Mouse (Mus musculus) stomach, embryonic 16.5 days (tissue): ENCODE measurements around the gene Eddm3b. TPM values are rescaled to one million over a fixed set of nuclear protein-coding genes. Genes with fewer than 3 reads are reported as not detected.

Source experiments
- ATAC-seq: fragments of 200-750 bp; cut with Nextera tagmentation; 2 replicates; pipeline ENCODE4 v1.8.0; 2017; ENCODE audit warnings: moderate number of reproducible peaks, moderate TSS enrichment; ENCODE audit not compliant: insufficient read depth, low FRiP score
- H3K27ac ChIP-seq: fragments of 300-500 bp; sonication (generic); 2 replicates; pipeline ENCODE4 v1.5.1; 2014; ENCODE audit warnings: low read length
- H3K27me3 ChIP-seq: fragments of 300-500 bp; sonication (generic); 2 replicates; pipeline ENCODE4 v1.6.1; 2014; ENCODE audit warnings: low read length, control low read depth, mixed read lengths; ENCODE audit not compliant: control insufficient read depth, insufficient read depth
- H3K36me3 ChIP-seq: fragments of 300-500 bp; sonication (generic); 2 replicates; pipeline ENCODE4 v1.6.1; 2014; ENCODE audit warnings: low read length; ENCODE audit not compliant: control insufficient read depth, insufficient read depth
- H3K4me1 ChIP-seq: fragments of 300-500 bp; sonication (generic); 2 replicates; pipeline ENCODE4 v1.6.1; 2014; ENCODE audit warnings: low read length, control low read depth, mixed read lengths; ENCODE audit not compliant: control insufficient read depth, insufficient read depth
- H3K4me2 ChIP-seq: fragments of 300-500 bp; sonication (generic); 2 replicates; pipeline ENCODE4 v1.6.1; 2014; ENCODE audit warnings: low read depth, low read length, mixed read lengths
- H3K4me3 ChIP-seq: fragments of 300-500 bp; sonication (generic); replicated peaks from 2 replicates; pipeline ENCODE4 v1.5.1; 2014; ENCODE audit warnings: mild to moderate bottlenecking, low read length
- H3K9ac ChIP-seq: fragments of 300-500 bp; sonication (generic); 2 replicates; pipeline ENCODE4 v1.6.1; 2014; ENCODE audit warnings: low read length
- H3K9me3 ChIP-seq: fragments of 300-500 bp; sonication (generic); replicated peaks from 2 replicates; pipeline ENCODE4 v1.6.1; 2016; ENCODE audit warnings: low read length, control low read depth; ENCODE audit not compliant: control insufficient read depth
- WGBS: fragments of 180-500 bp; shearing (Covaris S2); extraction: QIAGEN DNeasy Blood & Tissue Kit; methylation state at CpG from one replicate; pipeline ENCODE4 v1.1.7; 2014; 5-methylcytosine and 5-hydroxymethylcytosine counted together
- polyA plus RNA-seq: library from polyadenylated mRNA; unstranded; fragments of >200 nt; fragmentation: Nextera tagmentation; extraction: Ambion mirVana; gene quantifications from 2 replicates; pipeline ENCODE4 v1.2.1, GENCODE M21; 2015

Eddm3b gene
- polyA plus RNA-seq, 1 experiment from 2014 or later = not detected

GRCm38 (mm10) chr14:51131086-51131815 is 17.0 kb downstream of the Eddm3b start:
- H3K27me3 ChIP-seq = no peaks in the 10 kb centered on the region
- H3K27ac ChIP-seq = no peak overlapping the region
- no peak overlapping the region for H3K4me2 ChIP-seq
- no peaks in the 10 kb centered on the region for H3K9me3 ChIP-seq
- H3K4me1 ChIP-seq = no peaks in the 10 kb centered on the region; the same call in 1 of the 2 replicates
- H3K36me3 ChIP-seq = no peaks in the 10 kb centered on the region
- ATAC-seq = no peak
- H3K9ac ChIP-seq = no peak overlapping the region
- no peak overlapping the region for H3K4me3 ChIP-seq
- WGBS = 76% methylated on average over 7 of the region's 7 CpGs

- Histone ChIP-seq H3K9me3 (no peaks in the 10 kb centered on the region), H3K27ac (no peak overlapping the region), H3K9ac (no peak overlapping the region), H3K4me2 (no peak overlapping the region), H3K27me3 (no peaks in the 10 kb centered on the region), H3K4me1 (no peaks in the 10 kb centered on the region; the same call in 1 of the 2 replicates), H3K4me3 (no peak overlapping the region), H3K36me3 (no peaks in the 10 kb centered on the region)
- peak; percentile 73; the same call in 1 of the 2 replicates for ATAC-seq
- 78% methylated on average over 4 of the region's 4 CpGs for WGBS
These were observed 18.1 kb downstream of the Eddm3b start for GRCm38 (mm10) chr14:51132372-51132771.

- H3K27ac ChIP-seq = no peak overlapping the region
- no peaks in the 10 kb centered on the region for H3K4me1 ChIP-seq
- ATAC-seq = no peak
- H3K9ac ChIP-seq = no peak overlapping the region
- H3K4me3 ChIP-seq = no peak overlapping the region
- H3K9me3 ChIP-seq = no peaks in the 10 kb centered on the region
- H3K36me3 ChIP-seq = no peaks in the 10 kb centered on the region
- H3K27me3 ChIP-seq = no peaks in the 10 kb centered on the region
- H3K4me2 ChIP-seq = no peak overlapping the region
- WGBS = 61% methylated on average over 2 of the region's 2 CpGs
These were observed 26.1 kb downstream of the Eddm3b start for GRCm38 (mm10) chr14:51140342-51140741.

GRCm38 (mm10) chr14:51142119-51142518 is 27.9 kb downstream of the Eddm3b start:
- ATAC-seq = no peak
- H3K9ac ChIP-seq = no peak overlapping the region
- no peaks in the 10 kb centered on the region for H3K36me3 ChIP-seq
- H3K9me3 ChIP-seq = no peaks in the 10 kb centered on the region
- no peaks in the 10 kb centered on the region for H3K4me1 ChIP-seq
- 84% methylated on average over 4 of the region's 4 CpGs for WGBS
- no peak overlapping the region for H3K27ac ChIP-seq
- H3K4me2 ChIP-seq = no peak overlapping the region
- no peak overlapping the region for H3K4me3 ChIP-seq
- H3K27me3 ChIP-seq = no peaks in the 10 kb centered on the region

GRCm38 (mm10) chr14:51142568-51142967 is 28.3 kb downstream of the Eddm3b start:
- H3K9me3 ChIP-seq = no peaks in the 10 kb centered on the region
- WGBS = 74% methylated on average over 3 of the region's 3 CpGs
- H3K4me2 ChIP-seq = no peak overlapping the region
- no peaks in the 10 kb centered on the region for H3K27me3 ChIP-seq
- H3K4me3 ChIP-seq = no peak overlapping the region
- no peaks in the 10 kb centered on the region for H3K4me1 ChIP-seq
- no peaks in the 10 kb centered on the region for H3K36me3 ChIP-seq
- no peak overlapping the region for H3K27ac ChIP-seq
- no peak for ATAC-seq
- H3K9ac ChIP-seq = no peak overlapping the region

GRCm38 (mm10) chr14:51143287-51143686 is 29.1 kb downstream of the Eddm3b start:
- no peaks in the 10 kb centered on the region for H3K27me3 ChIP-seq
- H3K9ac ChIP-seq = no peak overlapping the region
- no peak overlapping the region for H3K4me3 ChIP-seq
- H3K4me2 ChIP-seq = no peak overlapping the region
- H3K9me3 ChIP-seq = no peaks in the 10 kb centered on the region
- H3K36me3 ChIP-seq = no peaks in the 10 kb centered on the region
- 53% methylated on average over 4 of the region's 4 CpGs for WGBS
- no peak overlapping the region for H3K27ac ChIP-seq
- H3K4me1 ChIP-seq = no peaks in the 10 kb centered on the region
- ATAC-seq = no peak

GRCm38 (mm10) chr14:51143937-51144336 is 29.7 kb downstream of the Eddm3b start:
- no peaks in the 10 kb centered on the region for H3K27me3 ChIP-seq
- no peaks in the 10 kb centered on the region for H3K9me3 ChIP-seq
- no peaks in the 10 kb centered on the region for H3K36me3 ChIP-seq
- WGBS = 67% methylated on average over 2 of the region's 2 CpGs
- no peaks in the 10 kb centered on the region for H3K4me1 ChIP-seq
- ATAC-seq = no peak
- no peak overlapping the region for H3K9ac ChIP-seq
- no peak overlapping the region for H3K4me3 ChIP-seq
- no peak overlapping the region for H3K27ac ChIP-seq
- no peak overlapping the region for H3K4me2 ChIP-seq

GRCm38 (mm10) chr14:51144451-51144850 is 30.2 kb downstream of the Eddm3b start:
- ATAC-seq = no peak

GRCm38 (mm10) chr14:51145521-51145920 is 31.3 kb downstream of the Eddm3b start:
- Histone ChIP-seq H3K9me3 (no peaks in the 10 kb centered on the region), H3K36me3 (no peaks in the 10 kb centered on the region), H3K9ac (no peak overlapping the region), H3K4me1 (no peaks in the 10 kb centered on the region), H3K4me3 (no peak overlapping the region), H3K27me3 (no peaks in the 10 kb centered on the region), H3K4me2 (no peak overlapping the region), H3K27ac (no peak overlapping the region)
- WGBS = 60% methylated on average over 6 of the region's 6 CpGs
- no peak for ATAC-seq

More at GRCm38 (mm10) chr14:51144451-51144850, 30.2 kb downstream of the Eddm3b start:
- Histone ChIP-seq H3K4me2 (no peak overlapping the region), H3K4me3 (no peak overlapping the region), H3K27me3 (no peaks in the 10 kb centered on the region), H3K9ac (no peak overlapping the region), H3K4me1 (no peaks in the 10 kb centered on the region), H3K9me3 (no peaks in the 10 kb centered on the region), H3K27ac (no peak overlapping the region), H3K36me3 (no peaks in the 10 kb centered on the region)
- WGBS = 92% methylated on average over 4 of the region's 4 CpGs
